Mouse (Mus musculus) left cerebral cortex, postnatal 4 days (tissue): ENCODE measurements around the gene Cope. TPM values are rescaled to one million over a fixed set of nuclear protein-coding genes. Genes with fewer than 3 reads are reported as not detected.

Experiments
- DNase-seq: peaks from one replicate; pipeline ENCODE4 v3.0.0-alpha.2; 2022
- intact Hi-C: fragments of 180-260 bp; cut with DNase I; formaldehyde crosslinking; loops from one replicate; pipeline ENCODE4 v1.15.1; 2025
- total RNA-seq, 2 experiments: library from RNA; stranded (reverse); gene quantifications; 2 replicates each; pipeline ENCODE4 v1.2.3; 2021

Cope gene
- total RNA-seq, 2 experiments from 2014 or later: 110 to 113 TPM

- DNase-seq: peak; percentile 67
- intact Hi-C loops: no loop called here
These were observed 41.4 kb downstream of the Cope start for GRCm38 (mm10) chr8:70343696-70344095.

GRCm38 (mm10) chr8:70344279-70344678 is 42.0 kb downstream of the Cope start:
- intact Hi-C loops: no loop called here
- DNase-seq: no peak

- no peak for DNase-seq
- intact Hi-C loops: no loop called here
These were observed 45.1 kb downstream of the Cope start for GRCm38 (mm10) chr8:70347443-70347842.

- intact Hi-C loops: no loop called here
- no peak for DNase-seq
These were observed 45.6 kb downstream of the Cope start for GRCm38 (mm10) chr8:70347860-70348420.

- no peak for DNase-seq
- intact Hi-C loops: no loop called here
These were observed 49.0 kb downstream of the Cope start for GRCm38 (mm10) chr8:70351035-70351999.

- intact Hi-C loops: no loop called here
- DNase-seq: no peak
These were observed 49.7 kb downstream of the Cope start for GRCm38 (mm10) chr8:70352000-70352384.

GRCm38 (mm10) chr8:70352657-70353151 is 50.4 kb downstream of the Cope start:
- intact Hi-C loops: no loop called here
- no peak for DNase-seq

GRCm38 (mm10) chr8:70353194-70353817 is 51.0 kb downstream of the Cope start, which contains the start of gene Upf1:
Upf1 (minus strand) TSS chr8:70353278.
- intact Hi-C loops: no loop called here
- DNase-seq: peak; percentile 100

- no peak for DNase-seq
- intact Hi-C loops: no loop called here
These were observed 51.7 kb downstream of the Cope start for GRCm38 (mm10) chr8:70354004-70354403.

- DNase-seq: no peak
- intact Hi-C loops: no loop called here
These were observed 53.8 kb downstream of the Cope start for GRCm38 (mm10) chr8:70356111-70356510.

GRCm38 (mm10) chr8:70359411-70359810 is 57.1 kb downstream of the Cope start:
- peak; percentile 57 for DNase-seq
- intact Hi-C loops: no loop called here

GRCm38 (mm10) chr8:70360769-70361168 is 58.5 kb downstream of the Cope start:
- intact Hi-C loops: no loop called here
- no peak for DNase-seq

GRCm38 (mm10) chr8:70361484-70362032 is 59.2 kb downstream of the Cope start:
- no peak for DNase-seq
- intact Hi-C loops: no loop called here

Other genes with a start within 250 kb of the Cope start
- gene Tm6sf2, start 229.6 kb upstream of the Cope start, total RNA-seq: 1 to 10 TPM; 1.0 to 1.6 TPM
- gene Hapln4, start 219.1 kb upstream of the Cope start, total RNA-seq: 1 to 10 TPM; 1.4 to 1.5 TPM
- gene Ncan, start 181.6 kb upstream of the Cope start, total RNA-seq: 100 to 1,000 TPM; 511 to 532 TPM
- 10 to 100 TPM; 33.0 to 34.5 TPM for gene Nr2c2ap, start 171.2 kb upstream of the Cope start, total RNA-seq
- gene Rfxank, start 163.4 kb upstream of the Cope start, total RNA-seq: 10 to 100 TPM; 11.7 to 14.6 TPM
- 10 to 100 TPM; 42.2 to 44.7 TPM for gene Borcs8, start 163.0 kb upstream of the Cope start, total RNA-seq
- under 1 TPM; 0.72 to 0.94 TPM for gene Mef2b, start 162.8 kb upstream of the Cope start, total RNA-seq
- 10 to 100 TPM; 48.3 to 56.0 TPM for gene Tmem161a, start 130.2 kb upstream of the Cope start, total RNA-seq
- gene Slc25a42, start 90.2 kb upstream of the Cope start, total RNA-seq: 10 to 100 TPM; 20.7 to 24.9 TPM
- gene Sugp2, start 68.3 kb upstream of the Cope start, total RNA-seq: 100 to 1,000 TPM; 160 to 169 TPM
- 100 to 1,000 TPM; 111 to 122 TPM for gene Armc6, start 68.1 kb upstream of the Cope start, total RNA-seq
- gene Homer3, start 19.7 kb upstream of the Cope start, total RNA-seq: 10 to 100 TPM; 20.0 to 22.3 TPM
- gene Ddx49, start within 50 bp of the Cope start, total RNA-seq: 10 to 100 TPM; 65.7 to 69.9 TPM
- gene Cers1, start 13.3 kb downstream of the Cope start, total RNA-seq: 10 to 100 TPM; 61.6 to 67.6 TPM
- 1 to 10 TPM; 6.8 to 7.9 TPM for gene Gdf1, start 27.3 kb downstream of the Cope start, total RNA-seq
- 10 to 100 TPM; 54.9 to 55.3 TPM for gene Upf1, start 50.8 kb downstream of the Cope start, total RNA-seq
- gene Comp, start 71.0 kb downstream of the Cope start, total RNA-seq: under 1 TPM in 1 of 2 experiments, not detected in 1; 0.20 TPM
- 100 to 1,000 TPM; 109 TPM for gene Crtc1, start 137.1 kb downstream of the Cope start, total RNA-seq
- 10 to 100 TPM; 26.3 to 28.7 TPM for gene Klhl26, start 174.4 kb downstream of the Cope start, total RNA-seq
- 10 to 100 TPM; 65.7 to 80.3 TPM for gene Tmem59l, start 184.8 kb downstream of the Cope start, total RNA-seq
- 10 to 100 TPM; 22.3 to 32.3 TPM for gene Crlf1, start 190.6 kb downstream of the Cope start, total RNA-seq
- gene Rex1bd, start 204.2 kb downstream of the Cope start, total RNA-seq: 100 to 1,000 TPM; 109 to 116 TPM
- gene Uba52, start 208.3 kb downstream of the Cope start, total RNA-seq: 1,000 to 10,000 TPM; 1,115 to 1,131 TPM
- 100 to 1,000 TPM; 311 to 344 TPM for gene Fkbp8, start 225.2 kb downstream of the Cope start, total RNA-seq
- gene Kxd1, start 225.4 kb downstream of the Cope start, total RNA-seq: 10 to 100 TPM; 31.9 to 33.0 TPM
- 10 to 100 TPM; 17.7 to 20.0 TPM for gene Ell, start 236.9 kb downstream of the Cope start, total RNA-seq